Mouse (Mus musculus): ENCODE results near the gene Mapkap1.

DNA sequence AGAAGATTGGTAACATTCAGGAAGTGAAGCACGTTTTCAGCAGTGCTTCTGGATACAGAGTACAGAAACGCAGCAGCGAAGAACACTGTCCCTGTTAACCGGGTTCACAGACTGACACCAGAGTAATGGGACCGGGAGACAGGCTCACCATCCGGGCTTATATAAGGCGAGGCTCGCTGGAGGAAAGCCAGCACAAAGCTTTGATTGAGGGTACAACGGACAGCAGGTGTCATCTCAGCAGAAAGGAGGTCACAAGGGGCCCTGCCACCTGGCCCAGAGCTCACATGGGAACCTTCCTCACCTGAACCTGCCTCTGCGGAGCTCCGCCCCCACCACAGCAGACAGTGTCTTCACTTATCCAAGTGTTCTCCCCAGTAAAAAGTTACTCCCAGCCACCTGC lies 267.3 kb downstream of the Mapkap1 start:
- TF ChIP-seq POLR2A (IDR thresholded peaks at IDR 0.05; ENCODE audit: insufficient read length, low read depth): no peak
- no peak for TF ChIP-seq SRF (IDR thresholded peaks at IDR 0.05; ENCODE audit: control insufficient read depth, insufficient read length, low read depth)
- no peak for TF ChIP-seq USF1 (IDR thresholded peaks at IDR 0.05; ENCODE audit: low read depth)
- no peak for TF ChIP-seq TCF12 (IDR thresholded peaks at IDR 0.05; ENCODE audit: insufficient read depth, poor library complexity, severe bottlenecking)
- TF ChIP-seq POLR2AphosphoS2 (IDR thresholded peaks at IDR 0.05; ENCODE audit: insufficient read length, low read depth): no peak
- TF ChIP-seq MAX (IDR thresholded peaks at IDR 0.05; ENCODE audit: low read depth): no peak
- no peak for TF ChIP-seq REST (IDR thresholded peaks at IDR 0.05; ENCODE audit: insufficient read depth, insufficient read length)
